Mouse (Mus musculus) cerebellum, postnatal 10 days (tissue): ENCODE measurements around the gene Ntng1.
"Not testable (repeated sequence)": the region's sequence is repeated elsewhere in the genome, so short reads cannot be mapped to it uniquely, and the experiment has no call there.

Experiments used
- DNase-seq, 2 experiments: peaks; one replicate each; pipeline ENCODE4 v3.0.0; 2021; ENCODE audit warnings: mixed read lengths in 2 of 2

The Ntng1 gene

GRCm38 (mm10) chr3:109775200-109775599 is 368.6 kb downstream of the Ntng1 start:
- DNase-seq, result no peak

DNA sequence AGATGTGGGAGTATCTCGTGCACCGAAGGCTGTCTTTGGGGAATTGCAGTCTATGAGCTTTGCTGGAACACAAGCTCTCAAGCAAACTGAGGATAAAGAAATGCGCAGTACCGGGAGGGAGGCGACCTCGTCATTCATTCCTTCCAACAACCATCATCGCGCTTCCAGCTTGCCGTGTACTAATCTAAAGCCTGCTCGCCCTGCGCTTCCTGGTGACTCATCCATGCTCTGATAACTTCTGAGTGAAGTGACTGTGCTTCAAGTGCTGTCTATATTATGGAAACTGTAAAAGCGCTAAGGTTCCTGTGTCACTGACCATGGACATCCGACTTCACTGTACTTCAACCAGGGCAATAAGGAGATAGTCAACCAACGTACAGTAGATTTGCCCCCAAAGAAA is 371.7 kb downstream of the Ntng1 start:
- no peak for DNase-seq

DNA sequence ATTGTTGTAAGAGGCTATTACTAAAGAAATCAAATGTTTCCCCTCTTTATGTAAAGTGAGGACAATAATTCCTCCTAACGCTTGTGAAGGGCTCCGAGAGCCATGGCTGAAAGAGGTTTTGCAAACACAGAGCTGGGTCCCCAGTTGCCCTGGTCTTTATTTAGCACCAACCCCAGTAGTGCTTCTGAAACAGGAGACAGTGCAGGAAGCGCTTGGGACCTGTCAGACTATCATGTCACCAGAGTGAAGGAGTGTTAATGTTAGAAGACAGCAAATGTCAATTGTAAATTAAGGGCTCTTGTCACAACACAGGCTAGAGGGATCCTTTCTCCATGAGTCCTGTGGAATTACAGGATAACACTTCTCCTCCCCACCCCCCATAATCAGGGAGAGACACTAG is 376.9 kb downstream of the Ntng1 start:
- no peak for DNase-seq

DNA sequence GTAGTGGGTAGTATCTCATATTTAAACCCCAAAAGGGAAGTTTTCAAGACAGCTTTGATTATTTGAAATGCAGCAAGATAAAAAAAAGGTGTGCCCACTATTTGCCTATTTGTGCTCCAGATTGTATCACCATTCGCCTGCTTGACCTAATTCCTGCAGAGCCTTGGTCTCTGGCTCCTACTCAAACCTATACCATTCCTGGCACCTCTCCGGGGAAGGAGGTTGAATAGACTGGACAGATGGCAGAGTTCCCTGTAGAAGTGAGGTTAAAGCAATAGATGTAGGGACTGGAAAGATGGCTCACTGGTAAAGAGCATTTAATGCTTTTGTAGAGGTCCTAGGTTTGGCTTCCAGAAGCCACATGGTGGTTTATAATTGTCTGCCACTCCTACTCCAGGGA is 378.2 kb downstream of the Ntng1 start:
- peak; percentile 68 to 75 for DNase-seq

DNA sequence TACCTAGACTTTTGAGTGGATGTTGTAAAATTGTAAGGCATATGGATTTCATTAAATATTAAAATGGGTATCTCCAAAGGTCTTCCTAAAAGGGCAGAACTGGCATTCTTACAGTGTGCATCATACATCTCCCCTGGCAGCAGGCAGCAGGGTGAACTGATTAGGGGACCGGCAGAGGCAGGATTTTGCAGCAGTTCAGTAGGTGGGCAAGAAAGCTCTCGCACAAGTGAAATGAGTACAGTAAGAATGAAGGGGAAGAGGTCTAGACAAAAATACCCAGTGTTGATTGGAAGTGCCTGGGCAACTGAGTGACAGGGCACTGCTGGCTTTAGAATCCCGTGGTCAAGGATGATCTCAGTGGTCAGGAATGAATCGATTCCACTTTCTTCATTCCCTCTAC is 378.7 kb downstream of the Ntng1 start:
- DNase-seq, result no peak

- no peak for DNase-seq
Observed at GRCm38 (mm10) chr3:109756426-109756825, 387.4 kb downstream of the Ntng1 start.

GRCm38 (mm10) chr3:109747593-109747992 is 396.2 kb downstream of the Ntng1 start:
- not testable (repeated sequence) for DNase-seq

DNA sequence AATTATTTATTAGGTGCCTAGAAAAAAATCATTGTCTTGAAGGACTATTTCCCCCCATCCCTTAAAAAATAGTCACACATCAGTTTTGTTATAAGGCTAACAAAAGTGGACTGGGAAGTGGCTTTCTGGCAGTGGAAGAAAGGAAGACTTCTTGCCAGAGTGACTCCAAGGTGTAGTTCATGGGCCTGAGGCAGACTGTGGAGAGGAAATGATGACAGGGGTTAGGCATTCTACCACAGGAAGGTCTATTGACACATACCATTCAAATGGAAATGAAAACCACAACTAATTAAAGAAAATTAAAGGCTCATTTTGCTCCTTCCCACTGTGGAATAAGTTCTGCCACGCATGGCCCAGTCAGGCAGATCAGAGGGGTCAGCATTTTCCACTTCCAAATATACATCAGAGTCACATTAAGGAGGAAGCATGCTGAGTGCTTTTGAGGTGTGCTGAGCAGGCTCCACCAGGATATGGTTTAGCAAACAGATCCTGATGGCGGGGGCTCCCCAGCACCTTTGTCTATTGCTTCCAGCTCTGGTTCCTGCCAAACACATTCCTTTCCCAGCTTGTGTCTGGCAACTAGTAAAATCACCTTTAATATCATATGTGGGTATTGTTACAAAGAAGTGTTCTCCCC is 403.2 kb downstream of the Ntng1 start:
- peak in 1 of 2 experiments; percentile 12 for DNase-seq

DNA sequence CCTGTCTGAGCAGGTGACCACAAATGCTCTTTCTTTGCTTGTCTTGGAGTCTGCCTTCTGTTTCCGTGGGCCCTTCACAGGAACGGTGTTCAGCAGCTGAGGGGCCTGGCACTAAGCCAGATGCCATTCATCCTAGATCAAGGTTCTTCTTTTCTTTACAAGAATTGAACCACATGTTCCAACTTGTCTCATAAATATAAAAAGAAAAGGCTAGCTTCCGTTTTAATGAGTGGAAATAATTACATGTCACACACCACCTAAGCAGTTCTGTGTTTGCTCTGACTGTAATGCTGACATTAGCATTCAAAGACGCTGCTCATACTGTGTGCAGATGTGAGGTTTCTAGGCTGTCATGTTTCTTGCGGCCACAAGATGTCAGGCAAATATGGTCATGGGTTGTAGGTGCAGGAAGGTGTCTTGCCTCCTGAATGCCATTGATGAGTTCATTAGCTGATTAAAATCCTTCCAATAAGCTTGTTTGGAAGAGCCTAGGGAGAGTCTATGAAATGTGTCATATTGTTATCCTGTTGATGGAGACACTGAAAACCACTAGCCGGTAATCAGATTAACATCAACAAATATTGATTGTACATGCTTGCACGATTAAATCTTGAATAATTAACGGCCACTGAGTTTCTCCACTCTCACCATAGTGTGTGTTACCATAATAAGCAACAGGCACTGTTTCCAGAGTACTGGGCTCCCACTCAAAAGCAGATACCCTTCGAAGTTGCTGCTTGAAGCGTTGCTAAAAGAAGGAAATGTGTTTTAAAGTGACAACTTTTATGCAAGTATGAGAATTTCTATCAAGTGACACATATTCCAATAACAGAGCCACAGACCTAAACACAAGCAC is 411.3 kb downstream of the Ntng1 start:
- peak; percentile 59 to 64 for DNase-seq

- peak; percentile 47 to 69 for DNase-seq
Observed at GRCm38 (mm10) chr3:109731592-109732230, 412.1 kb downstream of the Ntng1 start.
